Mouse (Mus musculus) spleen, postnatal 36 days (tissue): Measurements from ENCODE around the gene Suds3.
A peak's percentile ranks its signal among the peaks of the same experiment; 100 is the strongest.

Experiments used
- DNase-seq, 2 experiments: peaks; one replicate each; pipeline ENCODE4 v3.0.0; 2022; ENCODE audit warnings: low spot score in 2 of 2, mixed read lengths in 1 of 2

Suds3 gene

DNA sequence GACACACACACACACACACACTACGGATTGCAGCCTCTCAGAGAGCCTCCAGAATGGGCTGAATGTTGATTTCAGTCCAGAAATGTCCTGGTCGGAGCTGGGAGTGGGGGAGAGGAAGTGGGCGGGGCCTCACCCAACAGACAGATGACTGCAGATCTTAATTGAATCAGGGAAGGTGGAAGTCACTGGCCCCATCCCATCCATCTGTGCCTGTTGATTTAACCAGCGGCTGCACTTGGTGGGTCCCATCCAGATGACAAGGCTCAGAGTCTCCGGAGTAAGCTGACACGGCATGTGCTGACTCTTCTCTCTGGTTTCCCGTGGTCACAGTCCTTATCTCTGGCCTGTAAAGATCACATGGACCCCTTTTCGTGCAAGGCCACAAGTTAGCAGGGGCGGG, 20.0 kb upstream of the Suds3 start:
- DNase-seq = peak; percentile 58 to 64

GRCm38 (mm10) chr5:117134889-117135456, 19.1 kb upstream of the Suds3 start:
- DNase-seq = no peak

- peak; percentile 58 to 64 for DNase-seq
Observed at GRCm38 (mm10) chr5:117134066-117134888, 18.4 kb upstream of the Suds3 start.

GRCm38 (mm10) chr5:117133446-117134065, 17.6 kb upstream of the Suds3 start:
- peak; percentile 89 for DNase-seq

- no peak for DNase-seq
Observed at GRCm38 (mm10) chr5:117130726-117131125, 14.8 kb upstream of the Suds3 start.

- DNase-seq = no peak
Observed at GRCm38 (mm10) chr5:117127051-117127450, 11.1 kb upstream of the Suds3 start.

- no peak for DNase-seq
Observed at GRCm38 (mm10) chr5:117125482-117126346, 9.8 kb upstream of the Suds3 start.

DNA sequence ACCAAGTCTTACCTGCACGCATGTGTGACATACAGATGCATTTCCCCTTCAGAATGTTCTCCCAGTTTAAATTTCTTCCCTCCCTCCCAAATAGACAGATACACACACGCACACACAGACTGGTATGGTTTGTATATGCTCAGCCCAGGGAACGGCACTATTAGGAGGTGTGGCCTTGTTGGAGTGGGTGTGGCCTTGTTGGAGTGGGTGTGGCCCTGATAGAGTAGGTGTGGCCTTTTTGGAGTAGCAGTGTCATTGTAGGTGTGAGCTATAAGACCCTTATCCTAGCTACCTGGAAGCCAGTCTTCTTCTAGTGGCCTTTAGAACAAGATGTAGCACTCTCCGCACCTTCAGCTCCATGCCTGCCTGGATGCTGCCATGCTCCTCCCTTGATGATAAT, 7.9 kb upstream of the Suds3 start:
- DNase-seq = no peak

- DNase-seq = no peak
Observed at GRCm38 (mm10) chr5:117123102-117123501, 7.2 kb upstream of the Suds3 start.

- DNase-seq = no peak
Observed at GRCm38 (mm10) chr5:117121657-117122056, 5.7 kb upstream of the Suds3 start.

- DNase-seq = no peak
Observed at GRCm38 (mm10) chr5:117120489-117121466, 4.9 kb upstream of the Suds3 start.

- peak; percentile 99 to 100 for DNase-seq
Observed at GRCm38 (mm10) chr5:117119777-117120488, 4.0 kb upstream of the Suds3 start, which contains the start of gene Taok3. Gene Taok3 (plus strand): TSS chr5:117120129.

- no peak for DNase-seq
Observed at GRCm38 (mm10) chr5:117118850-117119249, 2.9 kb upstream of the Suds3 start.

- DNase-seq = no peak
Observed at GRCm38 (mm10) chr5:117118220-117118619, 2.3 kb upstream of the Suds3 start.

DNA sequence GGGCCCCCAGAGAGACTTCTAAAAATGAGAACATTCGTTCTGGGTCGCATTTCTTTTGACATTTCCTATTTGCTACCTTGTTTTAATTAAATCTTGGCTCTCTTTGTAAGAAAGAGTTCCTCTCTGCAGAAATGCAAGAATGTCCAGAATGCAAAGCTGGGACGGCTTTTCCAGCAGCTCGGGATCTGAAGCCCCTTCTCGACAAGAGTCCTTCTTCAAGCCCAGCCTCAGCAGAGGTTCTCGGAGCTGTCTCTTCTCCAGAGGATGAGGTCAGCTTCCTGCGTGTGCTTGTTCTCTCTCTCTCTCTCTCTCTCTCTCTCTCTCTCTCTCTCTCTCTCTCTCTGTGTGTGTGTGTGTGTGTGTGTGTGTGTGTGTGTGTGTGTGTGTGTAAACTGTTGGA, 1.8 kb upstream of the Suds3 start:
- no peak for DNase-seq

GRCm38 (mm10) chr5:117117241-117117640, 1.3 kb upstream of the Suds3 start:
- no peak for DNase-seq

GRCm38 (mm10) chr5:117116660-117117059, 747 bp upstream of the Suds3 start:
- no peak for DNase-seq

DNA sequence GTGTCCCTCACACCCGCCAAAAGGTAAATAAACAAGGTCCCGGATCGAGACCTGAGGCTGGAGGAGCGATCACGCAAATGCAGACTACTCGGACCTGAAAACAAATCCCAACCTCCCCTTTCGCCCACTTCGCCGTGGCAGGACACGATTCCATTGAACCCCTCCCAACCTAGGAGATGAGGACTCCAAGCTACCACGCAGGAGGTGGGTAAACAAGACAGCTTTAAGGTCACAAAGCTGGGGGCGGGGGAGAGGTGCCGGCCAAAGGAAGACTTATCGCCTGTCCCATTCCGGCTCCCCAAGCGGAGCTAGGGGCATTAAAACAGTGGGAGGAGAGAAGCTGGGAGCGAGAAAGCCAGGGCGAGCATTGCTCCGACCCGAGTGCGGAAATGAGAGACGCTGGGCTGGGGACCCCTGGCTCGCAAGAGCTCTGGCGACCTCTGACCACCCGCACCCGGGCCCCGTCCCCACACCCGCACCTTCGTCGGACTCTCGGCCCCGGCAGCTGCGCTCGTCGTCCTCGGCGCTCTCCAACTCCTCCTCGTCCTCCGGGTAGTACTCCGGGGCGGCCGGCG, 633 bp downstream of the Suds3 start:
- peak; percentile 13 to 36 for DNase-seq

- DNase-seq = no peak
Observed at GRCm38 (mm10) chr5:117114581-117115192, 1.2 kb downstream of the Suds3 start.
